ENCODE assay signal across 18 mouse cellular contexts in genomic region chr8:17708409-17708808, GRCm38 (mm10).
"Had no signal": no experiment of that assay in that cellular context is flagged by ENCODE, and none has a peak within 500 bp of the region (broad histone marks: within the 10 kb centered on the region; RNA-seq: fewer than 3 reads in every experiment).

No protein-coding gene starts in this region.

- H3K27me3 ChIP-seq: limb, embryonic 15.5 days; liver, embryonic 12.5 days; midbrain, embryonic 12.5 days; neural tube, embryonic 13.5 days; neural tube, embryonic 15.5 days had no signal

- ATAC-seq: liver, embryonic 12.5 days; midbrain, embryonic 16.5 days had no signal

- H3K4me1 ChIP-seq: limb, embryonic 15.5 days; liver, embryonic 12.5 days; midbrain, embryonic 12.5 days; neural tube, embryonic 13.5 days; neural tube, embryonic 15.5 days had no signal

- H3K9me3 ChIP-seq: limb, embryonic 15.5 days; liver, embryonic 12.5 days; midbrain, embryonic 10.5 days; midbrain, embryonic 12.5 days; neural tube, embryonic 13.5 days; neural tube, embryonic 15.5 days had no signal

- H3K36me3 ChIP-seq: limb, embryonic 15.5 days; liver, embryonic 12.5 days; midbrain, embryonic 10.5 days; midbrain, embryonic 12.5 days; neural tube, embryonic 13.5 days; neural tube, embryonic 15.5 days had no signal

- H3K4me3 ChIP-seq: limb, embryonic 15.5 days; liver, embryonic 12.5 days; midbrain, embryonic 10.5 days; midbrain, embryonic 12.5 days; myocyte; neural tube, embryonic 13.5 days; neural tube, embryonic 15.5 days had no signal

- H3K4me2 ChIP-seq: limb, embryonic 15.5 days; liver, embryonic 12.5 days; midbrain, embryonic 12.5 days; neural tube, embryonic 13.5 days; neural tube, embryonic 15.5 days had no signal

- H3K9ac ChIP-seq: limb, embryonic 15.5 days; liver, embryonic 12.5 days; liver, embryonic 14.5 days; midbrain, embryonic 12.5 days; neural tube, embryonic 13.5 days; neural tube, embryonic 15.5 days had no signal

- H3K27ac ChIP-seq: limb, embryonic 15.5 days; liver, embryonic 12.5 days; liver, embryonic 14.5 days; midbrain, embryonic 10.5 days; midbrain, embryonic 12.5 days; neural tube, embryonic 13.5 days; neural tube, embryonic 15.5 days had no signal

- DNase-seq: midbrain, embryonic 14.5 days; retina, postnatal 1 day; right cerebral cortex, adult 18-20 months; right cerebral cortex, postnatal 25 days; right cerebral cortex, postnatal 4 days; spleen, adult 18-20 months; thymus, adult 2 months; thymus, postnatal 25 days; thymus, postnatal 4 days had no signal
